Mouse (Mus musculus) bone marrow, adult 2 months (tissue): ENCODE data around the gene Ccnf.

Source experiments
- CTCF ChIP-seq: fragments of 200-500 bp; IDR thresholded peaks from 2 replicates; pipeline ENCODE4 v1.5.1; 2011; ENCODE audit warnings: low read length, control low read depth; ENCODE audit not compliant: control insufficient read depth, insufficient read depth
- POLR2A ChIP-seq: fragments of 200-500 bp; IDR thresholded peaks from 2 replicates; pipeline ENCODE4 v1.6.1; 2011; ENCODE audit warnings: low read depth, mild to moderate bottlenecking, control low read depth, low read length, borderline replicate concordance; ENCODE audit not compliant: control insufficient read depth

- TF ChIP-seq CTCF = no peak
- TF ChIP-seq POLR2A = peak; percentile 80; the same call in 1 of the 2 replicates
These were observed 30.6 kb downstream of the Ccnf start, which contains the start of gene Tedc2 for GRCm38 (mm10) chr17:24220435-24221411.
